Mouse (Mus musculus) C2C12 (cell line): ENCODE data around the gene Tbc1d32. TPM values are rescaled to one million over a fixed set of nuclear protein-coding genes. Genes with fewer than 3 reads are reported as not detected.

Experiments
- H3K27me3 ChIP-seq: one replicate; pipeline ENCODE4 v1.6.1; 2011; ENCODE audit not compliant: control insufficient read depth, insufficient read depth, insufficient read length
- H3K36me3 ChIP-seq: one replicate; pipeline ENCODE4 v1.6.1; 2011; ENCODE audit not compliant: control insufficient read depth, insufficient read depth
- H3K4me3 ChIP-seq: one replicate; pipeline ENCODE4 v1.5.1; 2011; ENCODE audit warnings: mild to moderate bottlenecking, control low read depth; ENCODE audit not compliant: poor library complexity, insufficient read depth, severe bottlenecking
- H3K79me2 ChIP-seq: one replicate; pipeline ENCODE4 v1.6.1; 2011; ENCODE audit not compliant: control insufficient read depth, insufficient read depth
- H3K79me3 ChIP-seq: one replicate; pipeline ENCODE4 v1.6.1; 2011; ENCODE audit warnings: low read depth, control low read depth
- H3ac ChIP-seq: one replicate; pipeline ENCODE3; 2011; ENCODE audit warnings: low read depth; ENCODE audit not compliant: control insufficient read depth, insufficient read length
- CEBPB ChIP-seq: IDR thresholded peaks from one replicate; pipeline ENCODE4 v1.6.1; 2011; ENCODE audit warnings: low read depth, mild to moderate bottlenecking, control low read depth, moderate library complexity
- CTCF ChIP-seq: IDR thresholded peaks from one replicate; pipeline ENCODE4 v1.5.1; 2011; ENCODE audit not compliant: control insufficient read depth, insufficient read depth, insufficient read length
- FOSL1 ChIP-seq: IDR thresholded peaks from one replicate; pipeline ENCODE4 v1.8.0; 2011; ENCODE audit warnings: mild to moderate bottlenecking, low read length; ENCODE audit not compliant: poor library complexity, insufficient read depth, severe bottlenecking
- MAX ChIP-seq: IDR thresholded peaks from one replicate; pipeline ENCODE4 v1.6.1; 2011; ENCODE audit warnings: mild to moderate bottlenecking, control low read depth
- MYOD1 ChIP-seq: IDR thresholded peaks from one replicate; pipeline ENCODE4 v1.6.1; 2011; ENCODE audit warnings: low read depth; ENCODE audit not compliant: control insufficient read depth, insufficient read length
- MYOG ChIP-seq: IDR thresholded peaks from one replicate; pipeline ENCODE4 v1.6.1; 2011; ENCODE audit not compliant: control insufficient read depth, insufficient read length; ENCODE audit errors: extremely low read depth
- USF1 ChIP-seq: IDR thresholded peaks from one replicate; pipeline ENCODE4 v1.6.1; 2011; ENCODE audit warnings: low read depth, mild to moderate bottlenecking, control low read depth, moderate library complexity
- polyA plus RNA-seq: library from polyadenylated mRNA; unstranded; fragments of >200 nt; fragmentation: generic; extraction: Trizol; gene quantifications from one replicate; pipeline ENCODE4 v1.2.1, GENCODE M21; 2012; ENCODE audit warnings: missing spikeins

Gene Tbc1d32
- polyA plus RNA-seq, 1 experiment: 0.71 TPM

DNA sequence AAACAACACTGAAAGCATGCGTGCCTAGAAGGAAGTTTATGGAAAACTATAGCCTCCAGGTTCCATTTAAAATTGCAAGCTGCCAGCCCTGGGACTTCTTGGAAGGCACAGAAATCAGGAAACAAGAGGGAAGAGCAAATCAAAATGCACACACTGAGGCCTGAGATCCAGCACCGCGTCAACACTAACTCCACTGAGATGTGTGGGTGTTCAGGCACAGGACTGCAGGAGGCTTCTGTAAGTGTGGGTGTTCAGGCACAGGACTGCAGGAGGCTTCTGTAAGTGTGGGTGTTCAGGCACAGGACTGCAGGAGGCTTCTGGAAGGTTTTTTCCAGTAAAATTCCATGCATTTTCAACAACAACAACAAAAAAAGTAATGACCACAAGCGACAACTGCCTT is 62.7 kb downstream of the Tbc1d32 start:
- H3K79me2 ChIP-seq: no peaks in the 10 kb centered on the region
- H3K27me3 ChIP-seq: no peaks in the 10 kb centered on the region
- TF ChIP-seq USF1 (no peak), MAX (no peak), MYOD1 (no peak), MYOG (no peak), CEBPB (no peak), CTCF (no peak), FOSL1 (no peak)
- no peak overlapping the region for H3K4me3 ChIP-seq
- H3ac ChIP-seq: no peak overlapping the region
- H3K36me3 ChIP-seq: peaks cover 4% of the 10 kb centered on the region
- H3K79me3 ChIP-seq: no peaks in the 10 kb centered on the region

DNA sequence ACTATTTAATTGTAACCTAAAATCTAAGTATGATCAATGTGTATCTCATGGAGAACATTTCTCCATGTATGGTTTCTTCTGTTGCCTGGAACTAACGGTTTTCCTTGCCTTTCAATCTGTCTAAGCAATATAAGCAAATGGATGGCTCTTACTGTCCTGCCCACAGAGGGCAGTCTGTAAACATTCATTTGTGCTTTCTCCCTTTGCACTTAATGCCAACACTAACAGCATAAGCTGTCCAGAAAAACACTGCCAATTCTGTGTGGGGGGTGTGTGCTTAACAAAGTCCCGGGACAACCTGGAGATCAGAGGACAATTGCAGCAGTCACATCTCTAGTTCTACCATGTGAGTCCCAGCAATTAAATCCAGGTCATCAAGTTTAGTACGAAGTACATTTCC is 64.1 kb downstream of the Tbc1d32 start:
- Histone ChIP-seq H3K27me3 (no peaks in the 10 kb centered on the region), H3K79me2 (no peaks in the 10 kb centered on the region)
- TF ChIP-seq MYOG (no peak), FOSL1 (no peak), CEBPB (no peak), MAX (no peak)

DNA sequence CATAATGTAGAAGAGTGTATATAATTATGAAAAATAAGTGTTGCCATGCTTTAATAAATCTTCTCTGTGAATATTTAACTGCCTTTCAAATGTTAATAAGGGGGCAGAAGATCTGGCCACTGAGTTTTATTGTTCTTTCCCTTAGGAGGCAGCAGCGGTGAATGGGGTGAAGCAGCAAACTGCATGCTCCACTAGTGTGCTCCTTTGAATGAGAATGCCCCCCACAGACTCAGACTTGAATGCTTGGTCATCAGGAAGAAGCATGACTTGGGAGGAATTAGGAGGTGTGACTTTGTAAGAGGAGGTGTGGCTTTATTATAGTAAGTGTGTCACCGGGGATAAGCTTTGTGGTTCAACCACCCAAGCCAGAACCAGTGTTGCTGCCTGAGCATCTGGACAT is 69.7 kb downstream of the Tbc1d32 start:
- no peak for TF ChIP-seq FOSL1
- no peak for TF ChIP-seq MAX
- TF ChIP-seq CTCF: no peak
- no peak for TF ChIP-seq MYOD1
- TF ChIP-seq CEBPB: no peak
- TF ChIP-seq USF1: no peak
- no peak for TF ChIP-seq MYOG

More for the DNA sequence above, 64.1 kb downstream of the Tbc1d32 start:
- Histone ChIP-seq H3K4me3 (no peak overlapping the region), H3ac (no peak overlapping the region), H3K36me3 (no peaks in the 10 kb centered on the region), H3K79me3 (no peaks in the 10 kb centered on the region)

DNA sequence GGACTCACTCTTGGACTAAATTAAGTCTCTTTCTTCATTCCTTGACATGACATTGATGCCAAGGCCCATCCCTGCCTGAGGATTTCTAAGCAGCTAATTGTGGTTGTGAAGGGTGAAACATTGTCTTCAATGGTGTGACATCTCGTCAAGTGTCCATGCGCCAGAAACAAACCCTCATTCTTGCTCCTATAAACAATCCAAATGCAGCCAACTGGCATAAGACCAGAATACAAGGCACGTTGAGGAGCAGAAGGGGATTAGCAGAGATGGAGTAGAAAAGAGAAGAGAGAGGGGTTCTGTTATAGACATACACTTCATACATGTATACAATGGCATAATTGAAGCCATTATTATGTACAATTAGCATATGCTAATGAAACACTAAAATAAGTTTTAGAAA is 70.3 kb downstream of the Tbc1d32 start:
- TF ChIP-seq MYOG: no peak
- TF ChIP-seq MAX: no peak
- TF ChIP-seq USF1: no peak
- no peak for TF ChIP-seq MYOD1
- TF ChIP-seq FOSL1: no peak
- no peak for TF ChIP-seq CTCF
- TF ChIP-seq CEBPB: no peak
- no peaks in the 10 kb centered on the region for H3K79me3 ChIP-seq
- no peaks in the 10 kb centered on the region for H3K27me3 ChIP-seq
- no peaks in the 10 kb centered on the region for H3K36me3 ChIP-seq
- no peak overlapping the region for H3K4me3 ChIP-seq
- H3ac ChIP-seq: no peak overlapping the region
- H3K79me2 ChIP-seq: no peaks in the 10 kb centered on the region

More for the DNA sequence above, 69.7 kb downstream of the Tbc1d32 start:
- Histone ChIP-seq H3K4me3 (no peak overlapping the region), H3ac (no peak overlapping the region), H3K27me3 (no peaks in the 10 kb centered on the region), H3K36me3 (no peaks in the 10 kb centered on the region), H3K79me2 (no peaks in the 10 kb centered on the region), H3K79me3 (no peaks in the 10 kb centered on the region)

DNA sequence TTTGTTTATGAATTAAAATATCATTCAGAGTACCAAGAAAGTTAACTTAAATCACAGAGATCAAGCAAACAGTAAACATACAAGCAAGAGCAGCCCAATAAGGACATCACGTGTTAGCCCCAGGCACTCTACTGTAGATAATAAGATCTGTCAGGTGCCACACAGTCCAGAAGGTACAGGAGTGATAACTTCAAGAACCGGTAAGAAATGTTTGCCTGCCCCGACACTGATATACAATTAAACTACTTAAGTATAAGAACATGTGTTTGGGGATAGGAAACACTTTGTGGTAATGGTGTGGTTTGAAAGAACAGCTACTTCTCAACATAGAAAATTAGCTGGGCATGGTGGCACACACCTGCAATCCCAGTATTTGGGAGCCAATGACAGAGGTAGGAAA is 71.5 kb downstream of the Tbc1d32 start:
- H3K79me2 ChIP-seq: no peaks in the 10 kb centered on the region
- H3K27me3 ChIP-seq: no peaks in the 10 kb centered on the region
- no peaks in the 10 kb centered on the region for H3K79me3 ChIP-seq
- H3K36me3 ChIP-seq: no peaks in the 10 kb centered on the region
- no peak overlapping the region for H3ac ChIP-seq
- no peak overlapping the region for H3K4me3 ChIP-seq
- no peak for TF ChIP-seq MYOG
- no peak for TF ChIP-seq MYOD1
- TF ChIP-seq USF1: no peak
- TF ChIP-seq CTCF: no peak
- TF ChIP-seq FOSL1: no peak
- no peak for TF ChIP-seq CEBPB
- TF ChIP-seq MAX: no peak

DNA sequence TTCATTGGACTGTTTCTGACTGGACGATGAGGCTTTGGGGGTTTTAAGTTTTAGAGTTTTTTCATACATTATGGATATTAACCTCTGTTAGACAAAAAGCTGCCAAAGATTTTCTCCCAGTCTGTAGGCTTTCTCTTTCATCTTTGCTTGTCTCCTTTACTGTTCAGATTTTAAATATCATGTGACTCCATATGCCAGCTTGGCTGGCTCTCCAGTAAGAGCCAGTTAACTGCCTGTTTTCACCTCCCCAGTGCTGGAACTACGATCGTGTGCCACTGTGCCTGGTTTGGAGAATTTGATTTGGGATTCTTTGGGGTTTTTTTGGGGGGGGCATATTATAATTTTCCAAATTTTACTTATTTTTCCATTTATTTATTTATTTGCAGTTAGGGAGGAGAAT is 79.6 kb downstream of the Tbc1d32 start:
- H3ac ChIP-seq: no peak overlapping the region
- no peaks in the 10 kb centered on the region for H3K79me2 ChIP-seq
- TF ChIP-seq CEBPB (no peak), CTCF (no peak), MAX (no peak), USF1 (no peak), FOSL1 (no peak), MYOD1 (no peak), MYOG (no peak)
- H3K4me3 ChIP-seq: no peak overlapping the region
- H3K36me3 ChIP-seq: no peaks in the 10 kb centered on the region
- H3K79me3 ChIP-seq: no peaks in the 10 kb centered on the region
- H3K27me3 ChIP-seq: no peaks in the 10 kb centered on the region
